Mouse (Mus musculus) testis, adult 2 months (tissue): ENCODE measurements around the gene Carmil3.

Experiments
- CTCF ChIP-seq: fragments of 200-500 bp; IDR thresholded peaks from 2 replicates; pipeline ENCODE4 v1.5.1; 2012; ENCODE audit warnings: low read depth, mild to moderate bottlenecking, inconsistent platforms, low read length, moderate library complexity; ENCODE audit not compliant: control insufficient read depth, insufficient read depth, insufficient replicate concordance
- POLR2A ChIP-seq: fragments of 200-500 bp; IDR thresholded peaks from 2 replicates; pipeline ENCODE4 v1.6.1; 2012; ENCODE audit warnings: low read depth, mild to moderate bottlenecking, inconsistent platforms, low read length, moderate library complexity; ENCODE audit not compliant: control insufficient read depth

DNA sequence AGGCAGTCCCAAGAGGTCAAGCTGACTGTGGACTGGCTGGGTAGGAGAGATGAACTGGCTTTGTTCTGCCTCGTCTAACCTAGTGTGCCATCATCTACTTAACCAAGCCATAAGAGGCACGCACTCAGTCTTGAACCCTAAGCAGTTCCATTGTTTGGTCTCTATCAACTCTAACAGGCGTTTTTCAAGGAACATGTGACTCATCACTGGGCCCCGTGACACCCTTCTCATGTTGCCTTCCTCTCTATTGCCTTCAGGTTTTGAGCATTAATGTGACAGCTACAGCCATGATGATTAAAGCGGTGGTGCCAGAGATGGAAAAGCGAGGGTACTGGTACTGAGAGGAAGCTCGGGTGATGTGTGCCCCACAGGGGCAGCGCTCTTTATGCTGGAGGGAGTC, 3.6 kb upstream of the Carmil3 start:
- no peak for TF ChIP-seq CTCF
- no peak for TF ChIP-seq POLR2A
